Mouse (Mus musculus) v-Abl transformed pro-B cells (cell line): ENCODE data around the gene Lrpprc.

ENCODE experiments used
- in situ Hi-C, 2 experiments: fragments of 400-800 bp; cut with MboI; formaldehyde crosslinking; loops; one replicate each; pipeline ENCODE4 v1.15.1; 2025; ENCODE audit not compliant: unreplicated experiment in 2 of 2

Lrpprc gene

GRCm38 (mm10) chr17:84725163-84725562 lies 65.4 kb downstream of the Lrpprc start:
- in situ Hi-C loops: no loop called here

GRCm38 (mm10) chr17:84724028-84724427 lies 66.6 kb downstream of the Lrpprc start:
- in situ Hi-C loops: no loop called here

- in situ Hi-C loops: no loop called here
Measured at GRCm38 (mm10) chr17:84719105-84719504, 71.5 kb downstream of the Lrpprc start.

- in situ Hi-C loops: no loop called here
Measured at GRCm38 (mm10) chr17:84717416-84717815, 73.2 kb downstream of the Lrpprc start.

- in situ Hi-C loops: no loop called here
Measured at GRCm38 (mm10) chr17:84716252-84716872, 74.2 kb downstream of the Lrpprc start.

GRCm38 (mm10) chr17:84714930-84715329 lies 75.7 kb downstream of the Lrpprc start:
- in situ Hi-C loops: no loop called here

- in situ Hi-C loops: no loop called here
Measured at GRCm38 (mm10) chr17:84713563-84714164, 76.9 kb downstream of the Lrpprc start.

GRCm38 (mm10) chr17:84709403-84709851 lies 81.2 kb downstream of the Lrpprc start:
- in situ Hi-C loops: no loop called here

GRCm38 (mm10) chr17:84708818-84709217 lies 81.8 kb downstream of the Lrpprc start:
- in situ Hi-C loops: no loop called here

GRCm38 (mm10) chr17:84707407-84707806 lies 83.2 kb downstream of the Lrpprc start:
- in situ Hi-C loops: no loop called here

- in situ Hi-C loops: loop anchor here (25.0 kb wide), 1 partner anchor 939 kb away; no protein-coding TSS in a partner anchor
Measured at GRCm38 (mm10) chr17:84698727-84699126, 91.9 kb downstream of the Lrpprc start.

GRCm38 (mm10) chr17:84696537-84696936 lies 94.1 kb downstream of the Lrpprc start:
- in situ Hi-C loops: loop anchor here (25.0 kb wide), 1 partner anchor 941 kb away; no protein-coding TSS in a partner anchor

GRCm38 (mm10) chr17:84693741-84694140 lies 96.8 kb downstream of the Lrpprc start:
- in situ Hi-C loops: loop anchor here (25.0 kb wide), 1 partner anchor 944 kb away; no protein-coding TSS in a partner anchor

- in situ Hi-C loops: loop anchor here (25.0 kb wide), 1 partner anchor 947 kb away; no protein-coding TSS in a partner anchor
Measured at GRCm38 (mm10) chr17:84690111-84690510, 100.5 kb downstream of the Lrpprc start.

- in situ Hi-C loops: loop anchor here (25.0 kb wide), 1 partner anchor 948 kb away; no protein-coding TSS in a partner anchor
Measured at GRCm38 (mm10) chr17:84689316-84689715, 101.3 kb downstream of the Lrpprc start.

- in situ Hi-C loops: loop anchor here (25.0 kb wide), 1 partner anchor 948 kb away; no protein-coding TSS in a partner anchor
Measured at GRCm38 (mm10) chr17:84688834-84689233, 101.8 kb downstream of the Lrpprc start.

- in situ Hi-C loops: loop anchor here (25.0 kb wide), 1 partner anchor 949 kb away; no protein-coding TSS in a partner anchor
Measured at GRCm38 (mm10) chr17:84687994-84688393, 102.6 kb downstream of the Lrpprc start.

- in situ Hi-C loops: loop anchor here (25.0 kb wide), 1 partner anchor 952 kb away; no protein-coding TSS in a partner anchor
Measured at GRCm38 (mm10) chr17:84685286-84685685, 105.3 kb downstream of the Lrpprc start.

- in situ Hi-C loops: loop anchor here (25.0 kb wide), 1 partner anchor 953 kb away; no protein-coding TSS in a partner anchor
Measured at GRCm38 (mm10) chr17:84684284-84684683, 106.3 kb downstream of the Lrpprc start.

GRCm38 (mm10) chr17:84682734-84683717 lies 107.6 kb downstream of the Lrpprc start, which contains the start of gene Abcg5:
Abcg5 (minus strand) TSS chr17:84683011.
- in situ Hi-C loops: loop anchor here (25.0 kb wide), 1 partner anchor 954 kb away; no protein-coding TSS in a partner anchor
